19 mouse cellular contexts compared by ENCODE assay signal in genomic region chr15:75293873-75294385, GRCm38 (mm10). TPM values are rescaled to one million over a fixed set of nuclear protein-coding genes. Genes with fewer than 3 reads are reported as not detected.
"Had no signal": no experiment of that assay in that cellular context is flagged by ENCODE, and none has a peak within 500 bp of the region (broad histone marks: within the 10 kb centered on the region; RNA-seq: fewer than 3 reads in every experiment).

No protein-coding gene starts in this region.

- H3K4me3 ChIP-seq: layer of hippocampus, adult 2 months; limb, embryonic 10.5 days; liver, embryonic 15.5 days; midbrain, embryonic 13.5 days; neural tube, embryonic 15.5 days had no signal

- DNase-seq: kidney, postnatal 25 days; lung, adult 2 months; lung, postnatal 36 days; thymus, postnatal 4 days had no signal

- H3K27me3 ChIP-seq: liver, embryonic 15.5 days; midbrain, embryonic 13.5 days; neural tube, embryonic 15.5 days had no signal

- H3K36me3 ChIP-seq: limb, embryonic 10.5 days; liver, embryonic 15.5 days; midbrain, embryonic 13.5 days; neural tube, embryonic 15.5 days had no signal

RNA-seq across cellular contexts. Expression of gene Ly6f, which starts 25.7 kb away (rescaled TPM):
- total RNA-seq: layer of hippocampus, adult 2 months; layer of hippocampus, postnatal 10 days; left cerebral cortex, adult 18-20 months; left cerebral cortex, postnatal 10 days; megakaryocyte progenitor cell, adult 5-6 weeks; midbrain, postnatal 0 days had no signal
- polyA plus RNA-seq: limb, embryonic 14.5 days; liver, embryonic 11.5 days; liver, embryonic 15.5 days; lung, adult 2 months; lung, postnatal 0 days; midbrain, embryonic 13.5 days; midbrain, postnatal 0 days; neural tube, embryonic 11.5 days; neural tube, embryonic 15.5 days; stomach, postnatal 0 days had no signal
